Mouse (Mus musculus): ENCODE measurements around the gene Cspg4. TPM values are rescaled to one million over a fixed set of nuclear protein-coding genes. Genes with fewer than 3 reads are reported as not detected.

Gene Cspg4
- polyA plus RNA-seq, 1 experiment from 2014 or later: 6.0 TPM

DNA sequence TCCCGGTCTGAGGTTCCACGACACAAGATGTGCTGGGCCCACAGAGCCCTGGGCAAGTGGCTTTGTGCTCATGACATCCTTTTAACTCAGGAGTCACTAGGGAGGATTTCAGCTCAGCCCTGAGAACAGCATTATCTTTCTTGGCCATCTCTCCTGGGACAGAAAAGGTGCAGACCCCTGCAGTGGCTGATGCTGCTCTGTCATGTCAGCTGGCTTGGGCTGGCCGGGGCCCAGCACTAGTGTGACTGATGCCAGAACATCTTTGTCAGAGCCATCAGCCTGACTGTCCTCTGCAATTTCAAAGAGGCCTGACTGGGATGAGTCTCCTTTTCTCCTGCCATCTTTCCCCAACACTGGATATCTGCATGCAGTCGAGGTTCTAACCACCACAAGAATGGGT lies 17.4 kb downstream of the Cspg4 start:
- Histone ChIP-seq H3K27me3 (no peaks in the 10 kb centered on the region; the same call in none of the 2 replicates), H3K4me2 (no peak overlapping the region), H3K27ac (replicated peaks) (peak overlapping the region; percentile 38; the same call in 1 of the 2 replicates), H3K4me3 (no peak overlapping the region), H3K4me1 (replicated peaks) (peaks cover 17% of the 10 kb centered on the region), H3K36me3 (no peaks in the 10 kb centered on the region), H3K9me3 (no peaks in the 10 kb centered on the region), H3K9ac (peak overlapping the region; percentile 1; the same call in 1 of the 2 replicates)
- ATAC-seq (ENCODE audit: low read depth): no peak
- 60% methylated on average over 4 of the region's 4 CpGs for WGBS

DNA sequence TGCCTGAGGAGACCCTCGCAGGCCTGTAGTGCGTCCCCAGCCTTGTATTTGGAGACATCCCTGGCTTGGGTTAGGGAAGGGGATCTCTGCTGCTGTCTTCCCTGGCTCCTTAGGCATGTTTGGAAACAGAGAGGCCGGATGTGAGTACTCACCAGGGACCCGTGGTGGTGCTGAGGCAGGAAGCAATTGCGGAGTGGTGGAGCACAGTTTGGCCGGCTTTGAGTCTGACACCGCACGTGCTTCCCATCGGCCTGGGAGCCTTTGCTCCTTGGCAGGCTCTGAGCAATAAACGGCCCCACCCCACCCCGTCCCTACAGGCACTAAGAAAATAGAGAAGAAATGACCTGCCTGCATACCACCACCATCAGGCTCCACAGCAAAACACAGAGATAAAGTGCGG lies 18.0 kb downstream of the Cspg4 start:
- H3K4me1 ChIP-seq (replicated peaks): peaks cover 17% of the 10 kb centered on the region
- no peaks in the 10 kb centered on the region for H3K36me3 ChIP-seq
- H3K4me2 ChIP-seq: no peak overlapping the region
- peak overlapping the region; percentile 1; the same call in 1 of the 2 replicates for H3K9ac ChIP-seq
- H3K9me3 ChIP-seq: no peaks in the 10 kb centered on the region
- no peak for ATAC-seq (ENCODE audit: low read depth)
- H3K27ac ChIP-seq (replicated peaks): no peak overlapping the region
- no peaks in the 10 kb centered on the region; the same call in none of the 2 replicates for H3K27me3 ChIP-seq
- no peak overlapping the region for H3K4me3 ChIP-seq
- 66% methylated on average over 12 of the region's 12 CpGs for WGBS

DNA sequence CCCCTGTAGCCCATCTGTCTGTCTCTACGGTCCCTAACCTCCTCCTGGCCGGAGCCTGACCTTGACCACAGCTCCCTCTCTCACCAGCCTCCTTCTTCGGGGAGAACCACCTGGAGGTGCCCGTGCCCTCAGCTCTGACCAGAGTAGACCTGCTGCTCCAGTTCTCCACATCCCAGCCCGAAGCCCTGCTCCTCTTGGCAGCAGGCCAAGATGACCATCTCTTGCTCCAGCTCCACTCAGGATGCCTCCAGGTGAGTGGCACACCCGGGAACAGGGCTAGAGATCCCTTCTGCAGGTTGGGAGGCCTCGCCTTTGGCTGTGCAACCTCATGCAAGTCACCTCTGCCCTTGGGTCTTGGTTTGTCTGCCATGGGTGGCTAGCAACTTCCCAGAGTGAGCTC lies 18.6 kb downstream of the Cspg4 start:
- Histone ChIP-seq H3K27me3 (no peaks in the 10 kb centered on the region; the same call in none of the 2 replicates), H3K36me3 (no peaks in the 10 kb centered on the region), H3K4me3 (no peak overlapping the region), H3K9me3 (no peaks in the 10 kb centered on the region), H3K27ac (replicated peaks) (no peak overlapping the region), H3K4me1 (replicated peaks) (peaks cover 17% of the 10 kb centered on the region), H3K4me2 (no peak overlapping the region), H3K9ac (no peak overlapping the region)
- no peak for ATAC-seq (ENCODE audit: low read depth)
- WGBS: 89% methylated on average over 7 of the region's 7 CpGs

GRCm38 (mm10) chr9:56884328-56884727 lies 19.5 kb downstream of the Cspg4 start:
- WGBS: 82% methylated on average over 4 of the region's 4 CpGs
- H3K4me3 ChIP-seq: no peak overlapping the region
- no peak overlapping the region for H3K4me2 ChIP-seq
- no peaks in the 10 kb centered on the region; the same call in none of the 2 replicates for H3K27me3 ChIP-seq
- H3K4me1 ChIP-seq (replicated peaks): peaks cover 17% of the 10 kb centered on the region
- no peaks in the 10 kb centered on the region for H3K9me3 ChIP-seq
- no peaks in the 10 kb centered on the region for H3K36me3 ChIP-seq
- ATAC-seq (ENCODE audit: low read depth): no peak
- no peak overlapping the region for H3K27ac ChIP-seq (replicated peaks)
- H3K9ac ChIP-seq: no peak overlapping the region

DNA sequence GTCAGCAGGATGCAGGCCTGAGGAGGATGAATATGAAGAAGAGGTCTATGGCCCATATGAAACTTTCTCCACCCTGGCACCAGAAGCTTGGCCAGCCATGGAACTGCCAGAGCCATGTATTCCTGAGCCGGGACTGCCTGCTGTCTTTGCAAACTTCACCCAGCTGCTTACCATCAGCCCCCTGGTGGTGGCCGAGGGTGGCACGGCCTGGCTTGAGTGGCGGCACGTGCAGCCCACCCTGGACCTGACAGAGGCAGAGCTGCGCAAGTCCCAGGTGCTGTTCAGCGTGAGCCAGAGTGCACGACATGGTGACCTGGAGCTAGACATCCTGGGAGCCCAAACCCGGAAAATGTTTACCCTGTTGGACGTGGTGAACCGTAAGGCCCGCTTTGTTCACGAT lies 21.3 kb downstream of the Cspg4 start:
- H3K36me3 ChIP-seq: no peaks in the 10 kb centered on the region
- peaks cover 11% of the 10 kb centered on the region for H3K27me3 ChIP-seq
- peaks cover 17% of the 10 kb centered on the region for H3K4me1 ChIP-seq (replicated peaks)
- no peak overlapping the region for H3K4me2 ChIP-seq
- no peak for ATAC-seq (ENCODE audit: low read depth)
- no peak overlapping the region for H3K27ac ChIP-seq (replicated peaks)
- no peaks in the 10 kb centered on the region for H3K9me3 ChIP-seq
- WGBS: 64% methylated on average over 13 of the region's 13 CpGs
- no peak overlapping the region for H3K4me3 ChIP-seq
- no peak overlapping the region for H3K9ac ChIP-seq

- Histone ChIP-seq H3K27me3 (peaks cover 12% of the 10 kb centered on the region), H3K4me3 (no peak overlapping the region), H3K9me3 (no peaks in the 10 kb centered on the region), H3K4me2 (no peak overlapping the region), H3K27ac (replicated peaks) (no peak overlapping the region), H3K4me1 (replicated peaks) (peaks cover 19% of the 10 kb centered on the region), H3K9ac (no peak overlapping the region), H3K36me3 (no peaks in the 10 kb centered on the region)
- WGBS: 94% methylated on average over 15 of the region's 15 CpGs
- ATAC-seq (ENCODE audit: low read depth): no peak
Observed at GRCm38 (mm10) chr9:56886601-56887000, 21.8 kb downstream of the Cspg4 start.

DNA sequence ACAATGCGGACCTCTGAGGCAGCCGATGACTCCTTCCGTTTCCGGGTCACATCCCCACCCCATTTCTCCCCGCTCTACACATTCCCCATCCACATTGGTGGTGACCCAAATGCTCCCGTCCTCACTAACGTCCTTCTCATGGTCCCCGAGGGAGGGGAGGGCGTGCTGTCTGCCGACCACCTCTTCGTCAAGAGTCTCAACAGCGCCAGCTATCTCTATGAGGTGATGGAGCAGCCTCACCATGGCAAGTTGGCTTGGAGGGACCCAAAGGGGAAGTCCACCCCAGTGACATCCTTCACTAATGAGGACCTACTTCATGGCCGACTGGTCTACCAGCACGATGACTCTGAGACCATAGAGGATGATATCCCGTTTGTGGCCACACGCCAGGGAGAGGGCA lies 22.7 kb downstream of the Cspg4 start:
- 91% methylated on average over 16 of the region's 16 CpGs for WGBS
- H3K4me2 ChIP-seq: no peak overlapping the region
- H3K9ac ChIP-seq: no peak overlapping the region
- no peak overlapping the region for H3K27ac ChIP-seq (replicated peaks)
- peaks cover 13% of the 10 kb centered on the region for H3K4me1 ChIP-seq (replicated peaks)
- peaks cover 20% of the 10 kb centered on the region for H3K27me3 ChIP-seq
- H3K9me3 ChIP-seq: no peaks in the 10 kb centered on the region
- ATAC-seq (ENCODE audit: low read depth): no peak
- H3K4me3 ChIP-seq: no peak overlapping the region
- H3K36me3 ChIP-seq: no peaks in the 10 kb centered on the region

DNA sequence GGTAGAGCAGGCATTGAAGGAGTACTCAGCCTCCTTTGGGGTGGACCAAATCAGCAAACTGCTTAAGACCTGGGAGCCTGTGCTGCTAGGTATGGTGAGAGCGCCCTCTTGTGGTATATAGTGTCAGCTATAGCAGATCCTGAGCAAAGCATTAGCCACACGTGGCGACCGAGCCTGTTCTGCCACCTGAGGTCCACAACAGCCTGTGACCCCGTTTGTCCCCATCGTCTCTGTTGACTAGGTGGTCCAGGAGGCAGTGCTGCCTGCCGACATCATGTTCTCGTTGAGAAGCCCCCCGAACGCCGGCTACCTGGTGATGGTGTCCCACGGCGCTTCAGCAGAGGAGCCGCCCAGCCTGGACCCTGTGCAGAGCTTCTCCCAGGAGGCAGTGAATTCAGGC lies 25.0 kb downstream of the Cspg4 start:
- Histone ChIP-seq H3K4me2 (peak overlapping the region; percentile 50), H3K27ac (replicated peaks) (no peak overlapping the region), H3K36me3 (no peaks in the 10 kb centered on the region), H3K9ac (peak overlapping the region; percentile 26), H3K4me3 (peak overlapping the region; percentile 20), H3K4me1 (replicated peaks) (peaks cover 22% of the 10 kb centered on the region), H3K27me3 (peaks cover 25% of the 10 kb centered on the region), H3K9me3 (no peaks in the 10 kb centered on the region)
- ATAC-seq (ENCODE audit: low read depth): peak; percentile 51
- WGBS: 5% methylated on average over 14 of the region's 14 CpGs

DNA sequence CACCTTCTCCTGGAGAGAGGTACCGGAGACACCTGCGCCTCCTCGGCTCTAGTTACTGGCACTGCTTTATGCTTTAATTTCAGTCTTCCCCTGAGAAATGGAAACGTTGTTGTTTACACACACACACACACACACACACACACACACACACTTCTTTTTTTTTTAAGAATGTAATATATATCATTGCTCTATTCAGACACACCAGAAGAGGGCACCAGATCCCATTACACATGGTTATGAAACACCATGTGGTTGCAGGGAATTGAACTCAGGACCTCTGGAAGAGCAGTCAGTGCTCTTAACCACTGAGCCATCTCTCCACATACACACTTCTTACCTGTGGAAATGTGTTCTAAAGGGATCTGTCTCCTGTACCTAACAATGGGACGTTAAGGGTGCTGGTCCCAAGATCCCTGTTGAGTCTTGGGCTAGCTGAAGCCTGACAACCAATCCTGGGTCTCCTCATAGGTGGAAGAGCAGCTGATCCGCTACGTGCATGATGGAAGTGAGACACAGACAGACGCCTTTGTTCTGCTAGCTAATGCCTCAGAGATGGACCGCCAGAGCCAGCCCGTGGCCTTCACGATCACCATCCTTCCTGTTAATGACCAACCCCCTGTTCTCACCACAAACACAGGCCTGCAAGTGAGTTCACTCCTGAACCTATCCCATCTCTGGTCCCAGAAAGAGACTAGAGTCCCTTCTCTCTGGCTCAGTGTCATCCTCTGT lies 25.9 kb downstream of the Cspg4 start:
- no peak overlapping the region for H3K4me3 ChIP-seq
- ATAC-seq (ENCODE audit: low read depth): no peak
- no peaks in the 10 kb centered on the region for H3K36me3 ChIP-seq
- peaks cover 22% of the 10 kb centered on the region for H3K4me1 ChIP-seq (replicated peaks)
- WGBS: 74% methylated on average over 11 of the region's 11 CpGs
- H3K4me2 ChIP-seq: no peak overlapping the region
- H3K9me3 ChIP-seq: no peaks in the 10 kb centered on the region
- H3K9ac ChIP-seq: no peak overlapping the region
- H3K27me3 ChIP-seq: peaks cover 25% of the 10 kb centered on the region
- H3K27ac ChIP-seq (replicated peaks): no peak overlapping the region

DNA sequence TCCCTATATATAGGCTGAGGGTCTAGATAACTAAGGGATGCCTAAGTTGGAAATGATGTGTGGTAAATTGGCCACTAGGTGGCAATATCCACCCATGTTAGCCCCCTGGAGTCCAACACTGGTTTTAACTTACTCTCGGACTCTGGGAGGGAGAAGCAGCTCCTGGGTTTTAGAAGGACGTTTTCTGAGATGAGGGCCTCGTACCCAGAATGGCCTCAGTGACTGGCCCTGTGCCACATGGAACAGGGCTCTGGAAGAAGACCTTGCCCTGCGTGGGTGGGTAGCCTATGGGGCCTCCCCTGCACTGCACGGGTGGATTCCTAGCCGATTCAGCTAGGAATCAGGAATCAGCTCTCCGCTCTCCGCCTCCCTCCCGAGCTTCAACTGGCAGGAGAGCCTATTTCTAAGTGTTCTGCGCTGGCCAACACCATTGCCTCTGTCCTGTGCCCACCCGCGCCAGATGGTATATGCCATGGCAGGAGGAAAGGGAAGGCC lies 26.7 kb downstream of the Cspg4 start:
- no peaks in the 10 kb centered on the region for H3K36me3 ChIP-seq
- H3K4me1 ChIP-seq (replicated peaks): peaks cover 22% of the 10 kb centered on the region
- no peaks in the 10 kb centered on the region for H3K9me3 ChIP-seq
- 39% methylated on average over 12 of the region's 12 CpGs for WGBS
- peak; percentile 38 for ATAC-seq (ENCODE audit: low read depth)
- no peak overlapping the region for H3K4me3 ChIP-seq
- H3K4me2 ChIP-seq: peak overlapping the region; percentile 46
- H3K27me3 ChIP-seq: peaks cover 25% of the 10 kb centered on the region
- peak overlapping the region; percentile 54; the same call in 1 of the 2 replicates for H3K9ac ChIP-seq
- no peak overlapping the region for H3K27ac ChIP-seq (replicated peaks)

GRCm38 (mm10) chr9:56892111-56892510 lies 27.3 kb downstream of the Cspg4 start:
- no peak overlapping the region for H3K4me3 ChIP-seq
- H3K4me2 ChIP-seq: no peak overlapping the region
- WGBS: 95% methylated on average over 10 of the region's 10 CpGs
- H3K27me3 ChIP-seq: peaks cover 25% of the 10 kb centered on the region
- no peak overlapping the region for H3K27ac ChIP-seq (replicated peaks)
- peaks cover 22% of the 10 kb centered on the region for H3K4me1 ChIP-seq (replicated peaks)
- no peak for ATAC-seq (ENCODE audit: low read depth)
- H3K9me3 ChIP-seq: no peaks in the 10 kb centered on the region
- no peaks in the 10 kb centered on the region for H3K36me3 ChIP-seq
- 0 out of 2 replicates have a peak overlapping the region, but pooled peaks have one; percentile 54 for H3K9ac ChIP-seq

- Histone ChIP-seq H3K27ac (replicated peaks) (no peak overlapping the region), H3K4me1 (replicated peaks) (peaks cover 22% of the 10 kb centered on the region), H3K4me3 (no peak overlapping the region), H3K36me3 (no peaks in the 10 kb centered on the region), H3K9me3 (no peaks in the 10 kb centered on the region), H3K27me3 (peaks cover 25% of the 10 kb centered on the region), H3K4me2 (no peak overlapping the region), H3K9ac (0 out of 2 replicates have a peak overlapping the region, but pooled peaks have one; percentile 26)
- ATAC-seq (ENCODE audit: low read depth): no peak
- 54% methylated on average over 8 of the region's 8 CpGs for WGBS
Observed at GRCm38 (mm10) chr9:56893313-56893712, 28.5 kb downstream of the Cspg4 start.
